Mouse (Mus musculus): ENCODE data around the gene Rbfox1. TPM values are rescaled to one million over a fixed set of nuclear protein-coding genes. Genes with fewer than 3 reads are reported as not detected.
A peak's percentile ranks its signal among the peaks of the same experiment; 100 is the strongest.

Rbfox1 gene
- polyA plus RNA-seq, 1 experiment from 2014 or later, result 125 TPM

DNA sequence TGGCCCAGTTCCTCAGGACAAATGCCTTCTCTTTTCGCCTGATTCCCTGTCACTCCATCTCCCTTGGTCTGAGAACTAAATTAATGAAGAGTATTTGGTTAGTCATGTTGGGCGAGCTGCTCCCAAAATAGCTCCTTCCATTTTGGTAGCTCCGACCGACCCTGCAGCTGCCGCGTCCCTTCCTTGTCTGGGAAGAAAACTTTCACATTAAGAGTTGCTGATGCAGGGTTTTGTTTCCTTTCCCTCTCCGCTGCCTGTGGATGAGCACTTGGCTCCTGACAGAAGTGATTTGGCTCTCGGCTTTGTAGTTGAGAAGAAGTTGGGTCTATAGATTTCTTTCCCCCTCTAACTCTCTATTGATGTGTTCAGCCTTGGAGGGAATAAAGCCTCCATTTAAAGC is 1184.4 kb downstream of the Rbfox1 start:
- Histone ChIP-seq H3K36me3 (ENCODE audit: control insufficient read depth, insufficient read depth, low read length) (no peaks in the 10 kb centered on the region), H3K27ac (replicated peaks; ENCODE audit: low read depth, low read length) (no peak overlapping the region), H3K9ac (replicated peaks; ENCODE audit: low read length) (no peak overlapping the region), H3K4me1 (ENCODE audit: control insufficient read depth, insufficient read depth, low read length) (0 out of 2 replicates have a peak, but pooled peaks cover 6% of the 10 kb centered on the region), H3K4me2 (ENCODE audit: low read length) (no peak overlapping the region), H3K4me3 (replicated peaks; ENCODE audit: low read depth, low read length) (no peak overlapping the region), H3K27me3 (ENCODE audit: control insufficient read depth, insufficient read depth, low read length) (no peaks in the 10 kb centered on the region), H3K9me3 (ENCODE audit: control insufficient read depth, low read length) (no peaks in the 10 kb centered on the region)
- 73% methylated on average over 8 of the region's 8 CpGs for WGBS
- DNase-seq (no peak), ATAC-seq (ENCODE audit: low FRiP score, low TSS enrichment) (no peak)

DNA sequence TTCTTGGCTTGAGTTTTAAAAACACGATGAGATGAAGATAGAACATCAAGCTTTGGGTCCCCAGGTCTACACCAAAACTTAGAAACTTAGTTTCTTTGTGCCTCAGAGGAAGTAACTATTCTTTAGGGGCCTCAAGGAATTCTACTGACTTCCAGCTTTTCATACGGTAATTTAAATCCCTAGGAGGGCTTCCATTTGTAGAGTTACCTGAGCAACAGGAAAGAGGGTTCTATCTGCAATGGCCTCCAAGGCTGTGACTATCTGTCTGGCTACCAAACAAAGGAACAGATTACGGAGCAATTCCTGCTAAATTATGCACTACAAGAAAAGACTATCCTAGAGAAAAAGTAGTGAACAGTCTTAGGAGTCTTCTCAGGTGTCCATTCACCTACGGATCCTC is 1189.6 kb downstream of the Rbfox1 start:
- no peak overlapping the region for H3K9ac ChIP-seq (replicated peaks; ENCODE audit: low read length)
- H3K4me1 ChIP-seq (ENCODE audit: control insufficient read depth, insufficient read depth, low read length), result 0 out of 2 replicates have a peak, but pooled peaks cover 6% of the 10 kb centered on the region
- DNase-seq (no peak), ATAC-seq (ENCODE audit: low FRiP score, low TSS enrichment) (no peak)
- H3K27ac ChIP-seq (replicated peaks; ENCODE audit: low read depth, low read length), result no peak overlapping the region
- no peak overlapping the region for H3K4me2 ChIP-seq (ENCODE audit: low read length)
- no peak overlapping the region for H3K4me3 ChIP-seq (replicated peaks; ENCODE audit: low read depth, low read length)
- WGBS, result 83% methylated on average over 4 of the region's 4 CpGs
- no peaks in the 10 kb centered on the region for H3K27me3 ChIP-seq (ENCODE audit: control insufficient read depth, insufficient read depth, low read length)
- H3K36me3 ChIP-seq (ENCODE audit: control insufficient read depth, insufficient read depth, low read length), result no peaks in the 10 kb centered on the region
- no peaks in the 10 kb centered on the region for H3K9me3 ChIP-seq (ENCODE audit: control insufficient read depth, low read length)

DNA sequence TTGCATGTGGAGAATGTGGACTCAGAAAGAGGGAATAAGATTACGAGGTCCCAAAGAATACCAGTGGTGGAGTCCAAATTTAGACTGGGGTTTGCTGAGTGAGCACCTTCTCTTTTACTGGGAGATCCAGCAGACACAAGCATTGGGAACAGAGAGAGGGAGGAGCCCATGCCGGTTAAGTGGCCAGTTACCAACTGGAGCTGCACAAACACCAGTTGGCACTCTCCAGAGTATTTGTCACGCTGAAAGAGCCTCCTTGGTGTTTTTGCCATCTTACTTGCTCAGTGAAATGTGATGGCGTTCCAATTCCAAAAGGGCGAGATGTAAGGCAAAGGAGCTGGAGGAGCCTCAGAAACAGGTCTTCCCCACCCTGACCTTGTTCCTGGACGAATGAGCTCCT is 1190.6 kb downstream of the Rbfox1 start:
- 89% methylated on average over 6 of the region's 6 CpGs for WGBS
- Histone ChIP-seq H3K9ac (replicated peaks; ENCODE audit: low read length) (no peak overlapping the region), H3K4me3 (replicated peaks; ENCODE audit: low read depth, low read length) (no peak overlapping the region), H3K27ac (replicated peaks; ENCODE audit: low read depth, low read length) (no peak overlapping the region), H3K36me3 (ENCODE audit: control insufficient read depth, insufficient read depth, low read length) (no peaks in the 10 kb centered on the region), H3K4me2 (ENCODE audit: low read length) (no peak overlapping the region), H3K9me3 (ENCODE audit: control insufficient read depth, low read length) (no peaks in the 10 kb centered on the region), H3K27me3 (ENCODE audit: control insufficient read depth, insufficient read depth, low read length) (no peaks in the 10 kb centered on the region), H3K4me1 (ENCODE audit: control insufficient read depth, insufficient read depth, low read length) (0 out of 2 replicates have a peak, but pooled peaks cover under 1% of the 10 kb centered on the region)
- DNase-seq (no peak), ATAC-seq (ENCODE audit: low FRiP score, low TSS enrichment) (no peak)

DNA sequence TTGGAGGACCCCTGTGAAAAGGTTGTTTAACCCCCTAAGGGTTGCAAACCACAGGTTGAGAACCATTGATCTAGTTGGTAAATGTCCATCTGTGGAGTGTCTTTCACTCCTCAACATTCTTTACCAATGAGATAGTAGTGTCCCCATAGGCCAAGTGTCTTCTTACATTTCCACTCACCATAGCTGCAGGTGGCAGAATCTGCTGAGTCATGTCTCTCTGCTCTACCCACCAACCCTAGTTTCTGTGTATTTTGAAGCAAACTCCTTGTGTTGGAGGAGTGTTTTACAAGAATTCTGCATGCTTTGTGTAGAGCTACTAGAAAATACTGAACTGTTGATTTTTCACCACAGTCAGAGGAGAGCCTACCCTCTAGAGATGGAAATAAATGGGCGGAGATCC is 1191.2 kb downstream of the Rbfox1 start:
- Histone ChIP-seq H3K27ac (replicated peaks; ENCODE audit: low read depth, low read length) (no peak overlapping the region), H3K9me3 (ENCODE audit: control insufficient read depth, low read length) (no peaks in the 10 kb centered on the region), H3K4me2 (ENCODE audit: low read length) (no peak overlapping the region), H3K4me1 (ENCODE audit: control insufficient read depth, insufficient read depth, low read length) (no peaks in the 10 kb centered on the region), H3K9ac (replicated peaks; ENCODE audit: low read length) (no peak overlapping the region), H3K27me3 (ENCODE audit: control insufficient read depth, insufficient read depth, low read length) (no peaks in the 10 kb centered on the region), H3K4me3 (replicated peaks; ENCODE audit: low read depth, low read length) (no peak overlapping the region), H3K36me3 (ENCODE audit: control insufficient read depth, insufficient read depth, low read length) (no peaks in the 10 kb centered on the region)
- DNase-seq (no peak), ATAC-seq (ENCODE audit: low FRiP score, low TSS enrichment) (no peak)
- WGBS, result 94% methylated on average over 1 of the region's 1 CpGs

DNA sequence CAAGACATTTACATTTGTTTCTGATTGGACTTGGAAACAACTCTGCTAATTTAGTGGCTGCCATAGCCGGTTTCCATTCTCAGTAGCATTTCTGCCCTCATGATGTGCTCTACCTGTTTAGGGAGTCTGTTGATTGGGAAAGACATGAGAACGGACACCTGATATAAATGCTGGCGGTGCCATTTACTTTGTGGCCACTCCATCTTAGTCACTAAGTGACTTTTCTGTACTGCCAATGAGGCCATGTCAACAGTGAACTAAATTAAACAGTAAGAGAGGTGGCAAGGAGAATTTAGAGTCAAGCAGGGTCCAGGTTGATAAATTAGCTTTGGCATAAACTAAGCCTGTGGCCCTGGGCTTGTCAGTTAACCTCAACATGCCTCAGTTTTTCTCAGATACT is 1191.6 kb downstream of the Rbfox1 start:
- ATAC-seq (ENCODE audit: low FRiP score, low TSS enrichment) (no peak), DNase-seq (no peak)
- WGBS, result 96% methylated on average over 3 of the region's 3 CpGs
- no peak overlapping the region for H3K4me2 ChIP-seq (ENCODE audit: low read length)
- H3K9me3 ChIP-seq (ENCODE audit: control insufficient read depth, low read length), result no peaks in the 10 kb centered on the region
- no peaks in the 10 kb centered on the region for H3K36me3 ChIP-seq (ENCODE audit: control insufficient read depth, insufficient read depth, low read length)
- H3K9ac ChIP-seq (replicated peaks; ENCODE audit: low read length), result no peak overlapping the region
- H3K4me1 ChIP-seq (ENCODE audit: control insufficient read depth, insufficient read depth, low read length), result no peaks in the 10 kb centered on the region
- H3K27ac ChIP-seq (replicated peaks; ENCODE audit: low read depth, low read length), result no peak overlapping the region
- H3K4me3 ChIP-seq (replicated peaks; ENCODE audit: low read depth, low read length), result no peak overlapping the region
- H3K27me3 ChIP-seq (ENCODE audit: control insufficient read depth, insufficient read depth, low read length), result no peaks in the 10 kb centered on the region

DNA sequence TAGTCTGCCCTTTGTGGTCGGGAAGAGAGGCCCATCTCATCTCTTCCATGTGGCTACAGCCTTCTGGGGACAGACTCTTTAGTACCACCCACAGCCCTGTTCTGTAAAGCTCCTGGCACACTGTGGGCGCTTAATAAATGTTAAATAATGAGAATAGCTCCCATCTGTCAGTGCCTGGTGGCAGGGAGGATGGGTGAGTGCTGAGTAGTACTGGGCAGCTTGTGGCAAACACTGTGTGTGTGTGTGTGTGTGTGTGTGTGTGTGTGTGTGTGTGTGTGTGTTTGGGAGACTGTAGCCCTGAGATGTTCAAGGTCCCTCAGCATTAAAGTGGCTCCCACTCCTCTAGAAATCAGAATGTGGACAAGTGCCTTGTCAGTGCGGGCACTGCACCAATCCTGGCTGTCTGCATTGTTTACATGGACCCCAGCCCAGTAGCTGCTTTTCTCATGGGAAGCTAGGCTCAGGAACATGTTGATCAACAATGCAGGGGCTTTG is 1196.0 kb downstream of the Rbfox1 start:
- peak; percentile 22 for DNase-seq
- Histone ChIP-seq H3K27ac (replicated peaks; ENCODE audit: low read depth, low read length) (no peak overlapping the region), H3K4me2 (ENCODE audit: low read length) (no peak overlapping the region), H3K27me3 (ENCODE audit: control insufficient read depth, insufficient read depth, low read length) (no peaks in the 10 kb centered on the region), H3K4me1 (ENCODE audit: control insufficient read depth, insufficient read depth, low read length) (no peaks in the 10 kb centered on the region), H3K4me3 (replicated peaks; ENCODE audit: low read depth, low read length) (no peak overlapping the region), H3K9ac (replicated peaks; ENCODE audit: low read length) (no peak overlapping the region), H3K36me3 (ENCODE audit: control insufficient read depth, insufficient read depth, low read length) (no peaks in the 10 kb centered on the region), H3K9me3 (ENCODE audit: control insufficient read depth, low read length) (no peaks in the 10 kb centered on the region)
- no peak for ATAC-seq (ENCODE audit: low FRiP score, low TSS enrichment)
- 72% methylated on average over 3 of the region's 3 CpGs for WGBS

DNA sequence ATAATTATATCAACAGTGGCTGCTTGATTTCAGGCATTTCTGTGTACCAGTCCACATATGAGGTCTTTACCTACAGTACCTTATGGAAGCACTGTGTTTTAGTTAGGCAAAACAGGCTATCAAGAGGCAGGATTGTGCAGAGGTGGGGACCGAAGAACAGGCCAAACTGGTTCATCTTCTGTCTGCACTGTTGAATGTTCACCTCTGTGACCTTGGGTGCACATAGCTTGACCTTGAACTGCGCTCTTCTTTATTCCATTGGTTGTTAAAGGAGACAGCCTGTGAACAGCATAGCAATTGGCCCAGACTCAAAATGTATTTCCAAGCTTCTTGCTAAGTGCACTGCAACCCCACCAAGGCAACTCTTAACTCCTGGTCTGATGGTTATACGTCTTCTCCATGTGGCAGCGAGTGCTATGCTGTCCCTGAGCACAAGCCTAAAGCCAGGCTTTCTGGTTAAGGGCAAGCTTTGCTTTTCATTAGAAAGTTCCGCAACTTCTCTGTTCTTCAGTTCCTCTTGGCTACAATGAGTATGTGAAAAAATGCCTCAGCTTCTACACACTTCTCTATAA is 1196.6 kb downstream of the Rbfox1 start:
- H3K27me3 ChIP-seq (ENCODE audit: control insufficient read depth, insufficient read depth, low read length), result no peaks in the 10 kb centered on the region
- no peak overlapping the region for H3K4me3 ChIP-seq (replicated peaks; ENCODE audit: low read depth, low read length)
- H3K9ac ChIP-seq (replicated peaks; ENCODE audit: low read length), result no peak overlapping the region
- H3K9me3 ChIP-seq (ENCODE audit: control insufficient read depth, low read length), result no peaks in the 10 kb centered on the region
- H3K4me2 ChIP-seq (ENCODE audit: low read length), result no peak overlapping the region
- DNase-seq, result no peak
- no peaks in the 10 kb centered on the region for H3K36me3 ChIP-seq (ENCODE audit: control insufficient read depth, insufficient read depth, low read length)
- 90% methylated on average over 5 of the region's 5 CpGs for WGBS
- no peak overlapping the region for H3K27ac ChIP-seq (replicated peaks; ENCODE audit: low read depth, low read length)
- ATAC-seq (ENCODE audit: low FRiP score, low TSS enrichment), result no peak
- no peaks in the 10 kb centered on the region for H3K4me1 ChIP-seq (ENCODE audit: control insufficient read depth, insufficient read depth, low read length)

DNA sequence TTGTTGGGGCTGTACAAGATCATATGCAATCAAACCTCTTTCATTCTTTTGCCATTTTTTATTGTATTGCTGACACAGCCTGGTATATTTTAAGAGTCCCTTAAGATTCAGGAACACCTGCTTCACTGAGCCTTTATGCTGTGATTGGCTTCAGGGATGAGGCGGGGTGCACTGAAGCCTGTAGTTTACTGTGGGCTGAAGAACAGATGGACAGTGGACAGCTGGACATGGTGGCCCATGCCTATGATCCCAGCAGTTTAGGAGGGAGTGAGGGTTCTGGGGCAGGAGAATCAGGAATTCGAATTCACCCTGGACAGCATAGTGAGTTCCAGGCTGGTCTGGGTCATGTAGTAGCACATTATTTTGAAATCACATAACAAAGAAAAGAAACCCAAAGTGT is 1198.8 kb downstream of the Rbfox1 start:
- Histone ChIP-seq H3K4me2 (ENCODE audit: low read length) (no peak overlapping the region), H3K27me3 (ENCODE audit: control insufficient read depth, insufficient read depth, low read length) (no peaks in the 10 kb centered on the region), H3K4me1 (ENCODE audit: control insufficient read depth, insufficient read depth, low read length) (no peaks in the 10 kb centered on the region), H3K4me3 (replicated peaks; ENCODE audit: low read depth, low read length) (no peak overlapping the region), H3K36me3 (ENCODE audit: control insufficient read depth, insufficient read depth, low read length) (no peaks in the 10 kb centered on the region), H3K9ac (replicated peaks; ENCODE audit: low read length) (no peak overlapping the region), H3K27ac (replicated peaks; ENCODE audit: low read depth, low read length) (no peak overlapping the region), H3K9me3 (ENCODE audit: control insufficient read depth, low read length) (no peaks in the 10 kb centered on the region)
- 97% methylated on average over 2 of the region's 2 CpGs for WGBS
- no peak for ATAC-seq (ENCODE audit: low FRiP score, low TSS enrichment)
- DNase-seq, result no peak

DNA sequence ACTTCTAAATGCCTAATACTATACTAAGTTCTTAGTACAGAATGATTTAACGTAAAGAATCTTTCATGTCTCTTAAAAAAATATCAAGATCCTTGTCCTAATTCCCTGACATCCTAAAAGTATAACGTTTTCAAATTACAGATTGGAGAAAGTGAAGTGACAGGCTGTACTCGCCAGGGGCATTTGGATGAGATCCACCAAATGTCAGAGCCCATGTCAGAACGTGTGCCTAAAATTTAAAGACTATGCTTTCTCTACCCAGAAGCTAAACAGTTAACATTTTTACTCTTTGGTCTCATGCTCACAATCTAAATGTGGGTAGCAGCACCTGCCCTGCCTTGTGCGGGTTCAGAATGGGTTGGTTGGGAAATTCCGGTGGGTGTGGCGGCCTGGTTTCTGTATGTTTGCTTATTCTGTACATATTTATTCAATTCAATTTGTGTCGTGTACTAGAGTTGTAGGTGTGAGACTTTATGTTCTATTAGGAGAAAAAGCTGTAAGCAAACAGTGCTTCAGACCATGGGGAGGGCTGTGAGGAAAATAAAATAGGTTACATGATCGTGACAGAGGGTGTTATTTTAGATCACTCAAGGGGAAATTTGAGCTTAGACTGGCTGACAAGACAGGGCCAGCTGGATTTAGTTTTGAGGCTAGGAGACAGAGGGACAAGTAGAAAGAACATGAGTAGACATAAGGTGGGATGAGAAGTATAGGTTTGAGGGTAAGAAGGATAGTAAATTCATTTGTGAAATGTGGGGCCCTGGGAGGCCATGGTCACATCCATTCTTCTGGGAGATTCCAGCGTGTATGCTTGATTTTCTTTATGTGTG is 1203.7 kb downstream of the Rbfox1 start:
- no peak for ATAC-seq (ENCODE audit: low FRiP score, low TSS enrichment)

More for the DNA sequence above, 1203.7 kb downstream of the Rbfox1 start:
- H3K27me3 ChIP-seq (ENCODE audit: control insufficient read depth, insufficient read depth, low read length), result no peaks in the 10 kb centered on the region
- no peaks in the 10 kb centered on the region for H3K4me1 ChIP-seq (ENCODE audit: control insufficient read depth, insufficient read depth, low read length)
- H3K9me3 ChIP-seq (ENCODE audit: control insufficient read depth, low read length), result no peaks in the 10 kb centered on the region
- WGBS, result 85% methylated on average over 10 of the region's 10 CpGs
- H3K9ac ChIP-seq (replicated peaks; ENCODE audit: low read length), result no peak overlapping the region
- no peak overlapping the region for H3K27ac ChIP-seq (replicated peaks; ENCODE audit: low read depth, low read length)
- H3K4me2 ChIP-seq (ENCODE audit: low read length), result no peak overlapping the region
- H3K4me3 ChIP-seq (replicated peaks; ENCODE audit: low read depth, low read length), result no peak overlapping the region
- no peaks in the 10 kb centered on the region for H3K36me3 ChIP-seq (ENCODE audit: control insufficient read depth, insufficient read depth, low read length)
- DNase-seq, result no peak

Data from midbrain, embryonic 14.5 days (tissue).